Mouse (Mus musculus): ENCODE measurements around the gene Coa6. TPM values are rescaled to one million over a fixed set of nuclear protein-coding genes. Genes with fewer than 3 reads are reported as not detected.
"Not testable (repeated sequence)": the region's sequence is repeated elsewhere in the genome, so short reads cannot be mapped to it uniquely, and the experiment has no call there.

Coa6 gene
- polyA plus RNA-seq, 1 experiment from 2014 or later = 52.7 TPM

- Histone ChIP-seq H3K27me3 (ENCODE audit: control insufficient read depth, insufficient read depth, low read length) (no peaks in the 10 kb centered on the region), H3K27ac (replicated peaks; ENCODE audit: low read depth, low read length) (no peak overlapping the region), H3K9ac (ENCODE audit: low read length) (no peak overlapping the region), H3K4me2 (ENCODE audit: low read depth, severe bottlenecking) (no peak overlapping the region), H3K36me3 (ENCODE audit: control insufficient read depth, insufficient read depth, low read length) (no peaks in the 10 kb centered on the region), H3K9me3 (ENCODE audit: control insufficient read depth, low read length) (no peaks in the 10 kb centered on the region), H3K4me1 (ENCODE audit: control insufficient read depth, insufficient read depth, low read length) (no peaks in the 10 kb centered on the region), H3K4me3 (ENCODE audit: low read depth, low read length) (no peak overlapping the region)
- no peak for ATAC-seq (ENCODE audit: insufficient number of reproducible peaks, low FRiP score, low TSS enrichment, low read depth)
- no peak for DNase-seq (ENCODE audit: low spot score)
- 85% methylated on average over 5 of the region's 5 CpGs for WGBS
These were observed 26.4 kb upstream of the Coa6 start for GRCm38 (mm10) chr8:126395917-126396316.

DNA sequence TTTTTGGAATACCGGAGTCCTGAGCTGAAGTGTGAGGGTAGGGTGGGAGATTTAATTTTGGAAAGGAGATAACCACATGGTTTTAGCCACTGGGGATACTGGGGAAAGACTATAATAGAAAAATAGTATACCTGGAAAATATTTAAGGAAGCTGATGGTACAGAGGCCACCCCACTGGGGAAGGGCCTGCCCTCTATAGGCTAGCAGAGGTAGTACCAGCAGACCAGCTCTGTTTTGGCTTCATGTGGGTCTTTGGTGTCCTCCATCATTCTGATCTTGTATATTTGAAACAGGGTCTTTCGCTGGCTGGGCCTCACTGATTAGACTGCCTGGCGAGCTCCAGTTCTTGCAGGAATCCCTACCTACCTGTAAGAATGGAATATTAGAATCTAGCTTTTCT lies 24.0 kb upstream of the Coa6 start:
- no peak overlapping the region for H3K9ac ChIP-seq (ENCODE audit: low read length)
- 76% methylated on average over 3 of the region's 3 CpGs for WGBS
- H3K27ac ChIP-seq (replicated peaks; ENCODE audit: low read depth, low read length) = no peak overlapping the region
- no peak overlapping the region for H3K4me3 ChIP-seq (ENCODE audit: low read depth, low read length)
- H3K36me3 ChIP-seq (ENCODE audit: control insufficient read depth, insufficient read depth, low read length) = no peaks in the 10 kb centered on the region
- H3K9me3 ChIP-seq (ENCODE audit: control insufficient read depth, low read length) = no peaks in the 10 kb centered on the region
- ATAC-seq (ENCODE audit: insufficient number of reproducible peaks, low FRiP score, low TSS enrichment, low read depth) (no peak), DNase-seq (ENCODE audit: low spot score) (no peak)
- no peaks in the 10 kb centered on the region for H3K27me3 ChIP-seq (ENCODE audit: control insufficient read depth, insufficient read depth, low read length)
- H3K4me2 ChIP-seq (ENCODE audit: low read depth, severe bottlenecking) = no peak overlapping the region
- no peaks in the 10 kb centered on the region for H3K4me1 ChIP-seq (ENCODE audit: control insufficient read depth, insufficient read depth, low read length)

DNA sequence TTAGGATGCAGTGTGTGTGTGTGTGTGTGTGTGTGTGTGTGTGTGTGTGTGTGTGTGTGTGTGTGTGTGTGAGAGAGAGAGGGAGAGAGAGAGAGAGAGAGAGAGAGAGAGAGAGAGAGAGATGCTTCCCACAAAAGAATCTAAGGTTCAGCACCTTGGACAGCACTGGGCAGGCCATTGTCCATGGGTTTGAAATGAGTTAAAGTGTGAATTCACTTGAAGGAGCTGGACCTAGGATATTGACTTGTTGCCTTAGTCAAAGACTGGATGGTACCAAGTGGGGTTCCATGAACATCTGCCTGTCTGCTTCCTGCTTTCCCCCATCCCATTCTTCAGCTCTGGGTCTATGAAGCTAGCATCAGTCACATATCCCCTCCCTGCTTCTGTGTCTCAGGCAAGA lies 17.8 kb upstream of the Coa6 start:
- not testable (repeated sequence) for H3K36me3 ChIP-seq (ENCODE audit: control insufficient read depth, insufficient read depth, low read length); H3K9me3 ChIP-seq (ENCODE audit: control insufficient read depth, low read length); H3K4me3 ChIP-seq (ENCODE audit: low read depth, low read length); H3K9ac ChIP-seq (ENCODE audit: low read length); H3K4me1 ChIP-seq (ENCODE audit: control insufficient read depth, insufficient read depth, low read length); H3K4me2 ChIP-seq (ENCODE audit: low read depth, severe bottlenecking); H3K27ac ChIP-seq (replicated peaks; ENCODE audit: low read depth, low read length); H3K27me3 ChIP-seq (ENCODE audit: control insufficient read depth, insufficient read depth, low read length); ATAC-seq (ENCODE audit: insufficient number of reproducible peaks, low FRiP score, low TSS enrichment, low read depth)
- DNase-seq (ENCODE audit: low spot score) = peak; percentile 66

DNA sequence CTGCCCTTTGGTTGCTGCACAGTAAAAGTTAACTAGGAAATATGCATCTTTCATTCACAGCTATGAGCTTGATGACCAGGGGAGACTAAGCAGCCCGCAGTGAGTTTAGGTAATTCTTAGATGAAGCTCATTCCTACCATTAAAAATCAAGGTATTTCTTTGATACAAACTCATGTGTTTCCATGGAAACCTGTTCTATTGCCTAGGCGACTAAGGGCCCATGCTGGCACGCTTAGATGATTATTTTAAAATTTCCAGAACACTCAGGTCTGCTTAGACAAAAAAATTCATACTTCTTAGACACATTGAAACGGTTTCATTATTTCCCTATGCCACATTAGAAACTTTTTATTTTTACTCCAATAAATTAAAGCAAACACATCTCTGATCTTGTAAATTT lies 17.3 kb upstream of the Coa6 start:
- Histone ChIP-seq H3K4me1 (ENCODE audit: control insufficient read depth, insufficient read depth, low read length) (no peaks in the 10 kb centered on the region), H3K4me2 (ENCODE audit: low read depth, severe bottlenecking) (no peak overlapping the region), H3K4me3 (ENCODE audit: low read depth, low read length) (no peak overlapping the region), H3K27me3 (ENCODE audit: control insufficient read depth, insufficient read depth, low read length) (no peaks in the 10 kb centered on the region), H3K36me3 (ENCODE audit: control insufficient read depth, insufficient read depth, low read length) (no peaks in the 10 kb centered on the region), H3K9me3 (ENCODE audit: control insufficient read depth, low read length) (no peaks in the 10 kb centered on the region), H3K9ac (ENCODE audit: low read length) (no peak overlapping the region), H3K27ac (replicated peaks; ENCODE audit: low read depth, low read length) (no peak overlapping the region)
- no peak for ATAC-seq (ENCODE audit: insufficient number of reproducible peaks, low FRiP score, low TSS enrichment, low read depth)
- no peak for DNase-seq (ENCODE audit: low spot score)
- 78% methylated on average over 4 of the region's 4 CpGs for WGBS

DNA sequence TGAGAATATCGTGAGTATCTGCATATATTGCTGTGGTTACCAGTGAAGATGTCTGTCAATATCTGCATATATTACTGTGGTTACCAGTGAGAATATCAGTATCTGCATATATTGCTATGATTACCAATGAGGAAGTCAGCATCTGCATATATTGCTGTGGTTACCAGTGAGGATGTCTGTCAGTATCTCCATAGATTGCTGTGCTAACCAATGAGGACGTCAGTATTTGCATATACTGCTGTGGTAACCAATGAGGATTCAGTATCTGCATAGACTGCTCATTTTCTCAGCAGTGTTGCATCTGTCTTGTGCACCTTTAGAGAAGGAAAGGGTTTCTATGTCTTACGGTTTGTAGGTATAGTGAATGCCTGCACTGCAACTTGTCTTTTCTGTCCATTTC lies 1.5 kb upstream of the Coa6 start:
- H3K27me3 ChIP-seq (ENCODE audit: control insufficient read depth, insufficient read depth, low read length) = no peaks in the 10 kb centered on the region
- no peak overlapping the region for H3K9ac ChIP-seq (ENCODE audit: low read length)
- no peak for DNase-seq (ENCODE audit: low spot score)
- no peak overlapping the region for H3K4me3 ChIP-seq (ENCODE audit: low read depth, low read length)
- no peaks in the 10 kb centered on the region for H3K9me3 ChIP-seq (ENCODE audit: control insufficient read depth, low read length)
- ATAC-seq (ENCODE audit: insufficient number of reproducible peaks, low FRiP score, low TSS enrichment, low read depth) = no peak
- no peak overlapping the region for H3K27ac ChIP-seq (replicated peaks; ENCODE audit: low read depth, low read length)
- H3K4me2 ChIP-seq (ENCODE audit: low read depth, severe bottlenecking) = no peak overlapping the region
- H3K4me1 ChIP-seq (ENCODE audit: control insufficient read depth, insufficient read depth, low read length) = peaks cover 6% of the 10 kb centered on the region
- H3K36me3 ChIP-seq (ENCODE audit: control insufficient read depth, insufficient read depth, low read length) = peaks cover under 1% of the 10 kb centered on the region; the same call in 1 of the 2 replicates
- 85% methylated on average over 3 of the region's 3 CpGs for WGBS

GRCm38 (mm10) chr8:126422920-126423300 lies 595 bp downstream of the Coa6 start:
- ATAC-seq (ENCODE audit: insufficient number of reproducible peaks, low FRiP score, low TSS enrichment, low read depth) (peak; percentile 29; the same call in 1 of the 2 replicates), DNase-seq (ENCODE audit: low spot score) (no peak)
- Histone ChIP-seq H3K27me3 (ENCODE audit: control insufficient read depth, insufficient read depth, low read length) (no peaks in the 10 kb centered on the region), H3K9me3 (ENCODE audit: control insufficient read depth, low read length) (no peaks in the 10 kb centered on the region), H3K4me1 (ENCODE audit: control insufficient read depth, insufficient read depth, low read length) (peaks cover 6% of the 10 kb centered on the region), H3K36me3 (ENCODE audit: control insufficient read depth, insufficient read depth, low read length) (peaks cover 3% of the 10 kb centered on the region; the same call in 1 of the 2 replicates), H3K27ac (replicated peaks; ENCODE audit: low read depth, low read length) (no peak overlapping the region), H3K9ac (ENCODE audit: low read length) (peak overlapping the region; percentile 81), H3K4me3 (ENCODE audit: low read depth, low read length) (peak overlapping the region; percentile 83), H3K4me2 (ENCODE audit: low read depth, severe bottlenecking) (peak overlapping the region; percentile 90)
- 13% methylated on average over 9 of the region's 9 CpGs for WGBS

GRCm38 (mm10) chr8:126424163-126424562 lies 1.8 kb downstream of the Coa6 start:
- WGBS = 94% methylated on average over 4 of the region's 4 CpGs
- no peak overlapping the region for H3K4me2 ChIP-seq (ENCODE audit: low read depth, severe bottlenecking)
- no peak for ATAC-seq (ENCODE audit: insufficient number of reproducible peaks, low FRiP score, low TSS enrichment, low read depth)
- DNase-seq (ENCODE audit: low spot score) = no peak
- H3K27me3 ChIP-seq (ENCODE audit: control insufficient read depth, insufficient read depth, low read length) = no peaks in the 10 kb centered on the region
- H3K4me1 ChIP-seq (ENCODE audit: control insufficient read depth, insufficient read depth, low read length) = peaks cover 6% of the 10 kb centered on the region
- H3K36me3 ChIP-seq (ENCODE audit: control insufficient read depth, insufficient read depth, low read length) = peaks cover 9% of the 10 kb centered on the region
- no peak overlapping the region for H3K4me3 ChIP-seq (ENCODE audit: low read depth, low read length)
- H3K9ac ChIP-seq (ENCODE audit: low read length) = no peak overlapping the region
- no peak overlapping the region for H3K27ac ChIP-seq (replicated peaks; ENCODE audit: low read depth, low read length)
- H3K9me3 ChIP-seq (ENCODE audit: control insufficient read depth, low read length) = no peaks in the 10 kb centered on the region

DNA sequence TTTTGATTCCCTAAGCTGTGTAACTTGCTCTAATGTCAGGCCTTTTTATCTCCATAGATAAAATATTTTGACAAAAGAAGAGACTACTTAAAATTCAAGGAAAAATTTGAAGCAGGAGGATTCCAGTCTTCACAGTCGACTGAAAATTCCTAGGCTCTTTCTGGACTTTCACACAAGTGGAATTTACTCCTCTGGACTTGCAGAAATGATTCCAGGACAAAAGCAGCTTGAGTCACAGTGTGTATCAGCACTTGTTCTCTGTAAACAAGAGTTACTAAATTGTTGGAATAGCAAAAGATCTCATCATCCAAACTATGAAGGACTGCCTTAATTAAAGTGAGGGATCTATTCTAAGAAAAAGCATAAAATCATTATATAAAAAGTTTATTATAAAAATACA lies 2.6 kb downstream of the Coa6 start:
- Histone ChIP-seq H3K4me3 (ENCODE audit: low read depth, low read length) (no peak overlapping the region), H3K9ac (ENCODE audit: low read length) (no peak overlapping the region), H3K9me3 (ENCODE audit: control insufficient read depth, low read length) (no peaks in the 10 kb centered on the region), H3K36me3 (ENCODE audit: control insufficient read depth, insufficient read depth, low read length) (peaks cover 12% of the 10 kb centered on the region), H3K27ac (replicated peaks; ENCODE audit: low read depth, low read length) (no peak overlapping the region), H3K4me1 (ENCODE audit: control insufficient read depth, insufficient read depth, low read length) (peaks cover 6% of the 10 kb centered on the region), H3K27me3 (ENCODE audit: control insufficient read depth, insufficient read depth, low read length) (no peaks in the 10 kb centered on the region), H3K4me2 (ENCODE audit: low read depth, severe bottlenecking) (no peak overlapping the region)
- ATAC-seq (ENCODE audit: insufficient number of reproducible peaks, low FRiP score, low TSS enrichment, low read depth) = no peak
- WGBS = 76% methylated on average over 1 of the region's 1 CpGs
- no peak for DNase-seq (ENCODE audit: low spot score)

DNA sequence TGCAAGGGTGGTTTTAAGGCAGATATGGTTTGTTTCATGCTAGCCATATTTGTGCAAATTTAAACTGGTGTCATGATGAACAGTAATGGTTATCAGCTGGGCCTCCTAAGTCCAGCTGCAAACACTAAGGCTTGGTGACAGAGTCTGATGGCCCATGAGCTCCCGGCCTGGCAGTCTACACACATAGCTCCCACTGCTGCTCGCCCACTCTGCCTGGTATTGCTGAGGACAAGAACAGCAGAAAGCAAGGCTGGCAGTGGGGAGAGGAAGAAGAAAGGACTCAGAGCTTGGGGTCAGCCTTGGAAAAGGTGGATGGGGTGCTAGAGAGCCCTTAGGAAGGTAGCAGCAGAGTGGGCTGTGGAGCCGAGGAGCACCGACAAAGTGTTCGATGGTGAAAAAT lies 7.3 kb downstream of the Coa6 start:
- no peaks in the 10 kb centered on the region for H3K9me3 ChIP-seq (ENCODE audit: control insufficient read depth, low read length)
- H3K4me3 ChIP-seq (ENCODE audit: low read depth, low read length) = no peak overlapping the region
- H3K9ac ChIP-seq (ENCODE audit: low read length) = no peak overlapping the region
- DNase-seq (ENCODE audit: low spot score) = no peak
- no peak overlapping the region for H3K4me2 ChIP-seq (ENCODE audit: low read depth, severe bottlenecking)
- H3K36me3 ChIP-seq (ENCODE audit: control insufficient read depth, insufficient read depth, low read length) = peaks cover 15% of the 10 kb centered on the region
- no peak overlapping the region for H3K27ac ChIP-seq (replicated peaks; ENCODE audit: low read depth, low read length)
- H3K27me3 ChIP-seq (ENCODE audit: control insufficient read depth, insufficient read depth, low read length) = no peaks in the 10 kb centered on the region
- no peaks in the 10 kb centered on the region for H3K4me1 ChIP-seq (ENCODE audit: control insufficient read depth, insufficient read depth, low read length)
- ATAC-seq (ENCODE audit: insufficient number of reproducible peaks, low FRiP score, low TSS enrichment, low read depth) = no peak
- 95% methylated on average over 5 of the region's 5 CpGs for WGBS

Data from limb, embryonic 11.5 days (tissue).